Mouse (Mus musculus) left cerebral cortex, adult 8-10 months (tissue): ENCODE results near the gene Nod1. TPM values are rescaled to one million over a fixed set of nuclear protein-coding genes. Genes with fewer than 3 reads are reported as not detected.

ENCODE experiments used
- DNase-seq, 2 experiments: peaks; one replicate each; pipeline ENCODE4 v3.0.0; 2022; ENCODE audit warnings: low spot score in 2 of 2
- total RNA-seq, 4 experiments: library from RNA; stranded (reverse); gene quantifications; 2 replicates each; pipeline ENCODE4 v1.2.4; 2022

The Nod1 gene
- 1 to 10 TPM; 4.0 to 6.1 (median 4.3) TPM for total RNA-seq

DNA sequence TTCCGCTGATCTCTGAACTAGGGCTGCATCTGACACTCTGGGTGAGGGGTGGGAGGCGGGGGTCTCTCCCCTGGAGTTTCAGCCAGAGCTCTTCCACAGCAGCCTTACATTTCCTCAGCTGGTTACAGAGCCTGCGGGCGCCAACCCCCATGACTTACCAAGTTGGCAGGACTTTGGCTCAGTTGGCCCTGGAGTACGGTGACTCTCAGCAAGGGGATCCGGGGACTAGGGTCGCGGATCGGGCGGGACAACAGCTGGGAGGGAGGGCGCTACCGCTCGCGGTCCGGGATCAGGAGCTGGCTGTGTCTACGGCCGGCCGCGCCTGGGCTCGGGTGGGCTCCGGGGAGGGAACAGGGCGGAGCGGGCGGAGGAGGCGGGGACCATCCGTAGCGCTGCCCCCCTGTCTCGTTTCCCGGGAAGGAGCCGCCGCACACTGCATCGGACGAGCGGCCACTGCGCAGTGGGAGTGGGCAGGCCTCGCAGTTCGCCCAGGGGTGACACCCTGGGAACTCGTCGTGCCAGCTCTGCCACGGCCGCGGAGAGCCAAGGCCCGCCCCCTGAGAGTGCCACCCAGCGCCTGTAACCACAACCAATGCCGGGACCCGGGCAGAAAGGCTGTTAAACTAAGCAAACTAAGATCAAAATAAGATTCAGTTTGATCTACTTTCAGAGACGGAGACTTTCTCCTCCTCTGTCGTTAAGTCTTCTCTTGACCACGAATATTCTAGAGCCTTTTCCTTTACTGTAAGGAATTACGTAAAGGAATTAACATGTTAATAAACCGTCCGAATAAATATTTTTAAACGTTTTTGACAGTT lies at the start of gene Nod1:
Gene Nod1, minus strand, starts transcription at position 502 of the 818 bp plus-strand sequence.
- peak in 1 of 2 experiments; percentile 53 for DNase-seq

DNA sequence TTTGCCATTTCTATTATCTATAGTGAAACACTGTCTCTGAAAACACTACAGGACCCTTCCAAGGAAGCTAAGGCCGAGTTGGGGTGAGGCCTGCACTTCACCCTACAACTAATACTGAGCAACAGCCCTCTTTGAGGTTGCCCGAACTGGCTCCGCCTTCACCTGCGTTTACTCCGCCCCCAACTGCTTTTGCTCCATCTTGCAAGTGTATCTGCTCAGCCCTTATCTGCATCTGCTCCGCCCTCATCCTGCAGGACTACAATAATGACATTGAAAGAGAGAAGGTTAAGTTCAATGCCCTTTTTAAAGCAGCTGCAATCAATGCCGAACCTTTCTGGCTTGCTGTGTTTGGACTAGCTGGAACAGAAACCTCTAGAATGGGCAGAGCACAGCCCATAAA lies 49.4 kb upstream of the Nod1 start:
- no peak for DNase-seq

DNA sequence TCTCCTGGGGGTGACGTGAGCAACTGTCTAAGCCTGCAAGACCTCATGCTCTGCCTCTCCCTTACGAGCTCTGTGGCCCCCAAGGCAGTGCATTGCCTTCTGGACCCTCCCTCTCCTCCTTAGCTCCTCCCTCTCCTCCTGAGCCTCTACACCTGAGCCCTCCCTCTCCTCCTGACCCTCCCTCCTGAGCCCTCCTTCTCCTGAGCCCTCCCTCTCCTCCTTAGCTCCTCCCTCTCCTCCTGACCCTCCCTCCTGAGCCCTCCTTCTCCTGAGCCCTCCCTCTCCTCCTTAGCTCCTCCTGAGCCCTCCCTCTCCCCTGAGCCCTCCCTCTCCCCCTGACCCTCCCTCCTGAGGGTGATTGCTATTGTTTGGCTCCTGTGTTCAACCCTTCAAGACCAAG lies 46.0 kb upstream of the Nod1 start:
- no peak for DNase-seq

GRCm38 (mm10) chr6:55016710-55017583 lies 44.5 kb upstream of the Nod1 start:
- peak in 1 of 2 experiments; percentile 31 for DNase-seq

DNA sequence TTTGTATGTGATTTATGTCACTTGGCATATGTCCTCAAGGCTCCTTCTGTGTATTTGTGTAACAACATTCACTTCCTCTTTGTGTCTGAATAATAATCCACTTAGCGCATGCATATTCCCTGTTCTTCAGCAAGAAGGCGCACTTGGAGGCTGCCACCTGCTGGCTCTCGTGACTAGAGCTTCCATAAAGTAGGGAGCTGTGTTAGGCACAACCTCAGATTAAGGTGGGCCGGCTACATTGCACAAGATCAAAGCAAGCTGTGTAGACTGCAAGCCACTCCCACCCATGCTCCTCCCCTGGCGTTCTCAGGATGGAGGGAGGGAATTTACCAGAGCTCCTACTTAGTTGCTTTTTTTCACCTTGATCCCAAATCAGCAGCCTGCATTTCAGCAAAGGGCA lies 43.8 kb upstream of the Nod1 start:
- peak in 1 of 2 experiments; percentile 42 for DNase-seq

- DNase-seq = no peak
These were observed 41.8 kb upstream of the Nod1 start for GRCm38 (mm10) chr6:55014184-55014583.

DNA sequence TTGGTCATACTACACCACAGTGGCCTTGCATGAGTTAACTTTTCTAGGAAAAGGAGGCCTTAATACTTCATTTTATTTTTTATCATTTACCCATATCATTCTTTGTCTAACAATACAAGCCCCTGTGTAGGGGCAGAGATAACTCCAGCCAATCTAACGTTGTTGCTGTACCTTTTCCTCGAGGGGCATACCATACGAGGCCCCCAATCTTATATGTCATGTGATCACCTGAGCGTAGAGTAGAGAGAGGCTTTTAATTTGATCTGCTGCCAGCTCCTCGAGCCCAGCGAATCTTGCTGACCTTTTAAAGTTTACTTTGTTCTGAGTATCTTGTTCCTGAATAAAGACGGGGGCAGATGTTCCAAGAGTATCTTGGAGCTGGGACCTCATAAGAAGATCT lies 40.1 kb upstream of the Nod1 start:
- DNase-seq = no peak

DNA sequence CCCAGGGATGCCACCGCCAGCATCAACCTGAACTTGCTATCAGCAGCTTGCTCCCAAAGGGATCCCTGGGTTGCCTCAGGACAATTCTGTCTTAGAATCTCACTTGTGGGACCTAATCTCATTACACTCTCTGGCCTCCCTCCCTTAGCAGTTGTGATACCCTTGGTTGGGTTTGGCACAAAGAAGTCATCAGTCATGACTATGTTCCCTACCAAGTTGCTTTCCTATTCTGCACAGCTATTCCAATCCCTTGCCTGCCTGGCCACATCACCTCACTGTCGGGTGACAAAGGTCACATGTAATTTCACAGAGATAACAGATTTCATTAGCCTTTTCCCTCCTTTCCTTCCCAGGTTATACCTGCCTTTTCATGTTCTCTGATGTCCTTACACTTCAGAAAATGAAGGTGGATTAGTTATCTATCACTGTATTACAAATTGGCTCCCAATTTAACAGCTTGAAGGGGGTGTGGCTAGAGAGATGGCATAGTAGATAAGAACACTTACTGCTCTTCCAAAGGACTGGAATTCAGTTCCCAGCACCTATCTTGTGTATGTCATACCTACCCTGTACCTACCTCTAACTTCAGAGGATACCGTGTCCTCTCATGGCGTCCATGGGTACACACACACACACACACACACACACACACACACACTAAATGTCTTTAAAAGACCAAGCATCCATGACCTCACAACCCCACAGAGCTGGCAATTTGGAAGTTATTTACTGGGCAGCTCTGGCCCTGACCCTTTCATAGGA lies 38.1 kb upstream of the Nod1 start:
- no peak for DNase-seq

DNA sequence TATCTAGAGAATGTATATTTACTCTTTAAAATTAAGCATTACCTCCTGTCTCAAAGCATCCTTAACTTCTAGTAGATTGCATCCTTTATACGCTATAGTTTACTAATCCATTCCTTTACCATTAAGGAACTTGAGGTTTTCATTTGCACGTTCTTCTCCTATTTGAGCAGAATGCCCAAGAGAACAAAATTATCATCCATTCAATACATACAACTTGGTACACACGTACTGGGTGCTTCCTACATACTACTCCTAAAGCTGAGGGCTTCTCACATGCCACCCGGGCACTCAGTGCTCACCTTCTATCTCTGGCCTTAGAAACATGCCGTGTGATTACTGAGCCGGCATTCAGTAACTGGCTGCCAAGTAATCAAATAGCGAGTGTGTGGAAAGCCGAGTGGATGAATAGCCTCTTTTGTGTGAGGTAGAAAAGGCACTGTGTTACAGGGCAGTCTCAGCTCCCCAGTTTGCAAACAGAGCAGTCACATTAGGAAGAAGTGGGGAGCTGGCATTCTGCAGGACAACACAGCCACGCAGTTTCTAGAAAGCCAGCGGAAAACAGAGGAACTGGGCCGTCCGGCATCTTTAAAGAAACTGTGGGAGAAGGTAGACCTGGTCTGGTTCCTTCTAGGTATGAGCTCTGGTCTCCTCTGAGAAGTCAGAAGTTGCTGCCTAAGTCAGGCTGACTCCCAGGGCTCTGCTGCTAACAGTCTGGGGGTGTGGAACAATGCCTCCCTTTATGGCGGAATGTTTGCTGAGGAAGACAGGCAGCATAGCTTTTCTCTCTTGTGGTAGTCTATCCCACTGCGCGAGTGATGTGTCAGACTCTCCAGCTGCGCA lies 37.2 kb upstream of the Nod1 start:
- DNase-seq = peak; percentile 10 to 18

GRCm38 (mm10) chr6:55008401-55008800 lies 36.0 kb upstream of the Nod1 start:
- no peak for DNase-seq

DNA sequence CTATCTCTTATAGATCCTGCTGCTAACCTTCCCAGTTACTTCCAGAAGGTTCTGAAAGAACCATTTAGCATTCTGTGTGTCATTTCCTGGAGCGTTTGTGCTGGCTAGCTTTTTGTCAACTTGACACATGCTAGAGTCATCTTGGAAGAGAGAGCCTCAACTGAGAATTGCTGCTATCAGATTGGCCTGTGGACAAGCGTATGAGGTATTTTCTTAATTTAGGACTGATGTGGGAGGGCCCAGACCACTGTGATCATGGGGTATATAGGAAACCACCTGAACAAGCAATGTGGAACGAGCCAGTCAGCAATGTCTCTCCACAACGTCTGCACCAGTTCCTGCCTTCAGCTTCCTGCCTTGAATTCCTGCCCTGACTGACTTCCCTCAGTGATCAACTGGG lies 31.1 kb upstream of the Nod1 start:
- no peak for DNase-seq

DNA sequence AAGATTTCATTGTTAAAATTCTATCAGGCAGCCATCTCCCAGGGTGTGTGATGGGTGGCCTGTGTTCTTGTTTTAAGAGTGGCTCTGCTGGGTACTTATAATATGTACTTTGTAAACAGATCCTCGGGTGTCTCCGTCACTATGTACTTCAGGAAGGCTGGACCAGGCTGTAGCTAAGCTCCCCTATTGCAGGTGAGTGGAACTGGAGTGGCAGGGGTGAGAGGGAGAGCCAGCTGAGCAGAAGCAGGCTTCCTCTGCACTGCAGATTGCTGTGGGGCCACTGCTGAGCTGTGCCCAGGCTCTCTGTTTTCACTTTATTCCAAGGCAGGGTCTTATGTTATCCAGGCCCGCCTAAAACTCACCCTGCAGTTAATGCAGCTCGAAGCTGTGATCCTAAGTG lies 30.0 kb upstream of the Nod1 start:
- no peak for DNase-seq

DNA sequence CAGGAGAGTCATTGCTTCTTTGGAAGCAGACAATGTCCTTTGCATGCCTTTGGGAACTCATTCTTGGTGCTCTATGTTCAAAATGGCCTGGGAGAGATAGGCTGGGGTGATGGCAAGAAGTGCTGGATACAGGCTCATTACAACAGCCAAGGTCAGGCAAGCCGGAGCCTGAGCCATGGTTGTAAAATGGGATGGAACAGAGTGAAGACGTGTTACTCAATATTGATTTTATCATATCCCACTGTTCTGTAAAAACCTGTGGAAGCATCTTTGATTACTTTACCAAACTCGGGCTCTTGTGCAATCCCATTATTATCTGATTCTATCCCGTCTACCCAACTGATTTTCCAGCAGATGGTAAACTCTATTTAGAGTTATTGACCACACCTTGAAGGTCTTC lies 28.9 kb upstream of the Nod1 start:
- DNase-seq = no peak

GRCm38 (mm10) chr6:54997726-54998125 lies 25.3 kb upstream of the Nod1 start:
- DNase-seq = no peak

DNA sequence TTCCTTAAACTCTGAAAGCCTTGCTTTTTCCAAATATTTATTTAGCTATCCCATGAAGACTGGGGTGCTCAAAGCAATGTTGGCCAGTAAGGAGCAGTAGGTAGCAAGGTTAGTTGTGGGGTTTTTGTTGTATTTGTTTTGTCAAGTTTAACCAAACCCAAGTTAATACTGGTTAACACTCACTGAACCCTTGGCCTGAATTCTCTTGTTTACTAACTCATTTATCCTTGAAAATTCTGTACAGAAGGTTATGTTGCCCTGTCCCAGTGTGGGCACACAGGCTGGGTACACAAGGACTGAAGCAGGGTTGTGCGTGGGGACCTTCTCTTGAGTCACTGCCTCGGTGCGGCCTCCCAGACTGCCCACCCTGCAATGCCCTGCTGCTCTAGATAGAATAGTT lies 23.9 kb upstream of the Nod1 start:
- DNase-seq = no peak

GRCm38 (mm10) chr6:54992734-54993260 lies 20.4 kb upstream of the Nod1 start, which contains the start of gene Ggct:
Gene Ggct (minus strand): TSS chr6:54992950.
- peak; percentile 94 to 98 for DNase-seq

- DNase-seq = no peak
These were observed 19.7 kb upstream of the Nod1 start for GRCm38 (mm10) chr6:54992141-54992540.

DNA sequence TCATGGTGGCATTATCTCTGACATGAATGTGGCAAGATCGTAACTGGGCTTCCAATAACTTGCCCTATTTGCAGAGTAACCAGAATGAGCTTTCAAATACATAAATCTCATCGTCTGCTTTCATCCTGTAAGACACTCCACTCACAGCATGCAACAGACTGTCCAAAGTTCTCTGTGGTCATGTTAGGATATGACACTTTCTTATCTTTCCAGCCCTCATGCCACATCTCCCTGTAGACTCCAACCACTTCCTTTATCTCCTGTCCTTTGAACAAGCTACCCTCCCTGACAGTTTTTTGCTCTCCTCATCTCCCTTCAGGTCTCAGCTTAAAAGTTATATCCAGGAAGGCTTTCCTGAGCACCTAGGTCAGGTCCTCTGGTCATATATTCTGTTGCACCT lies 18.8 kb upstream of the Nod1 start:
- DNase-seq = no peak

DNA sequence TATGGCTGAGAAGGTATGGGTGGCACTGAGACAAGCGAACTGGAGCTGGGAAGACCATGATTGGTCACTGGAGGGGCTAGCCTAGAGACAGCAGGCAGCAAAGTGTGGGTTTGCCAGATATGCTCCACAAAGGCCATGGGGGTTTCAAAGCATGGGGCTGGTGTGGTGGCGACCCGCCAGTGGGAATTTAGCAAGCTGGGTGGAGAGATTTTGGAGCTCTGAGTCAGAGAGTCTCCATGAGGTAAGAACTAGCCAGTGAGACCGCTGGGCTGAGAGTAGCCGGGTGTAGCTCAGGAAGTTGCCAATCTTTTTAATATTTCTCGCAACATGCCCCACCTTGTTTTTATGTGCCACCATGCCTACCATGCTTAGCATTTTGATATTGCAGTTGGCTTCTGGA lies 15.7 kb upstream of the Nod1 start:
- no peak for DNase-seq

- DNase-seq = no peak
These were observed 11.7 kb upstream of the Nod1 start for GRCm38 (mm10) chr6:54984096-54984495.
